Mouse (Mus musculus) ZHBTc4 (cell line): ENCODE measurements around the gene Epha2.
A peak's percentile ranks its signal among the peaks of the same experiment; 100 is the strongest.

Experiments used
- DNase-seq: peaks from one replicate; pipeline ENCODE4 v3.0.0-alpha.2; 2011; ENCODE audit warnings: low read depth, low spot score

Gene Epha2

GRCm38 (mm10) chr4:141279783-141280182 lies 21.3 kb upstream of the Epha2 start:
- DNase-seq: peak; percentile 53

- DNase-seq: no peak
Observed at GRCm38 (mm10) chr4:141280471-141280870, 20.6 kb upstream of the Epha2 start.

- DNase-seq: no peak
Observed at GRCm38 (mm10) chr4:141281153-141281552, 19.9 kb upstream of the Epha2 start.

- peak; percentile 64 for DNase-seq
Observed at GRCm38 (mm10) chr4:141281578-141281977, 19.5 kb upstream of the Epha2 start.

- DNase-seq: no peak
Observed at GRCm38 (mm10) chr4:141282087-141282486, 19.0 kb upstream of the Epha2 start.

GRCm38 (mm10) chr4:141282623-141283022 lies 18.4 kb upstream of the Epha2 start:
- DNase-seq: peak; percentile 90

- peak; percentile 55 for DNase-seq
Observed at GRCm38 (mm10) chr4:141283176-141283878, 17.7 kb upstream of the Epha2 start.

- peak; percentile 92 for DNase-seq
Observed at GRCm38 (mm10) chr4:141283879-141284411, 17.1 kb upstream of the Epha2 start.

- DNase-seq: peak; percentile 94
Observed at GRCm38 (mm10) chr4:141284486-141284885, 16.6 kb upstream of the Epha2 start.

- DNase-seq: peak; percentile 60
Observed at GRCm38 (mm10) chr4:141285128-141285527, 15.9 kb upstream of the Epha2 start.

- DNase-seq: peak; percentile 96
Observed at GRCm38 (mm10) chr4:141286860-141287517, 14.1 kb upstream of the Epha2 start.

GRCm38 (mm10) chr4:141287518-141288004 lies 13.5 kb upstream of the Epha2 start:
- no peak for DNase-seq

- peak; percentile 59 for DNase-seq
Observed at GRCm38 (mm10) chr4:141288152-141288551, 12.9 kb upstream of the Epha2 start.

GRCm38 (mm10) chr4:141291571-141292375 lies 9.3 kb upstream of the Epha2 start:
- DNase-seq: peak; percentile 99

GRCm38 (mm10) chr4:141295774-141296186 lies 5.3 kb upstream of the Epha2 start:
- peak; percentile 68 for DNase-seq

GRCm38 (mm10) chr4:141297934-141298333 lies 3.1 kb upstream of the Epha2 start:
- peak; percentile 33 for DNase-seq

GRCm38 (mm10) chr4:141299356-141299755 lies 1.7 kb upstream of the Epha2 start:
- no peak for DNase-seq

GRCm38 (mm10) chr4:141300196-141300595 lies 844 bp upstream of the Epha2 start:
- DNase-seq: no peak

- DNase-seq: no peak
Observed at GRCm38 (mm10) chr4:141301591-141302427, 769 bp downstream of the Epha2 start.

GRCm38 (mm10) chr4:141302428-141303401 lies 1.7 kb downstream of the Epha2 start:
- no peak for DNase-seq
